Mouse (Mus musculus): ENCODE data around the gene Fhit. TPM values are rescaled to one million over a fixed set of nuclear protein-coding genes. Genes with fewer than 3 reads are reported as not detected.

Fhit gene
- polyA plus RNA-seq, 1 experiment from 2014 or later = 3.6 TPM

DNA sequence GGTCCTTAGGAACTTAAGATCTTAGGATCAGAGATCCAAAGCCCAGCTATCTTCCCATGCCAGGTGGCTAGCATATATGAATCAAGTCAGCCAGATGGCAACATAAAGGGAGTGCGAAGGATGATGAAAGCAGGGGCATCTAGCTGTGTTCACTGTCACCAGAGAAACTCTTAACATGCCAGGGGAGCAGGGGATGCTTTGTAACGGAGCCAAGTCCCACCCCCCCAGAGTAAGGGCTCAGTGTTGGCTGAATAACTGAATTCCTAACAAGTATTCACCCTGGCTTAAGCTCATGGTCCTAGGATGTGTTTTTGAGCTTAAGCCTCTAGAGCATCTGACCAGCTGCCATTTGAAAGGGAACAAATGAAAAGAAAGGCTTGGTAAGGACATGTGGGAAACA lies 1139.5 kb downstream of the Fhit start:
- no peak overlapping the region for H3K4me3 ChIP-seq (ENCODE audit: low read length)
- H3K36me3 ChIP-seq (ENCODE audit: control insufficient read depth, insufficient read depth) = no peaks in the 10 kb centered on the region
- no peak for ATAC-seq (replicated peaks; ENCODE audit: extremely low read depth, insufficient read depth, low FRiP score)
- no peaks in the 10 kb centered on the region for H3K27me3 ChIP-seq (ENCODE audit: control insufficient read depth, insufficient read depth, low read length)
- WGBS = 51% methylated on average over 2 of the region's 2 CpGs
- H3K27ac ChIP-seq (ENCODE audit: low read length) = no peak overlapping the region
- peaks cover 4% of the 10 kb centered on the region; the same call in 1 of the 2 replicates for H3K4me1 ChIP-seq (ENCODE audit: control insufficient read depth, insufficient read depth, low read length)
- H3K4me2 ChIP-seq (ENCODE audit: low read depth, low read length) = no peak overlapping the region
- H3K9me3 ChIP-seq (replicated peaks; ENCODE audit: control insufficient read depth, low read length) = no peaks in the 10 kb centered on the region
- H3K9ac ChIP-seq (ENCODE audit: low read length) = no peak overlapping the region

DNA sequence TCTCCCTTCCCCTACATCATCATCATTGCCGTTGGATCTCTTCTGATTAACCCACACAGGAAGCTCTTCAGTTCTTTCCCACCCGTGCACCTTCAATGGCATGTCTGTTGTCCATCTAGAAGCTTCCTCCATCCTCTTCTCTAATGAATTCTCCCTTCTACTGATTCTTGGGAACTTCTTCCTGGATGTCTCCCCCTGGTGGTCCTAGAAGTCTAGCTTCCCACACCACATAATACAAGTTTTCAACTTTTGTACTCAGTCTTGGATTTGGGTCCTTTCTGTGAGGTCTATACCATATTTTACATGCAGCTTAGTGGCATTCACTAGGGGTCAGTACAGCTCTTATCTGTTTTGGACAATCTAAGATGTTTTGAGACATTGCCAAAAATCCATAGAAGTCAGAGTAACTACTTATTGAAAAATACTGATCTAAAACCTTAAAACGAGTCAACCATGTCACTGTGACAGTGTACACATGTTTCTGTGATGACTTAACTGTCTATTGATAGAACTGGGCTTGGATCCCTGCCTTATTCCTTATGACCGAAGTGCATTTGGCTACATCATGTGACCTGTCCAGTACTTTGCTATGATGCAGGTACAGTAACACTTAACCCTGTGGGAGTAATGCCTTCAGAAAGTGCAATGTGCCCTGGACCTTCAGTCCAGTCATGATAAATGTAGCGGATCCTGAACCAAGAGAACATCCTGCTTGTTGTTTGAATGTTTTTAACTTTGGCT lies 1141.3 kb downstream of the Fhit start:
- peak; percentile 75 for ATAC-seq (replicated peaks; ENCODE audit: extremely low read depth, insufficient read depth, low FRiP score)
- 54% methylated on average over 5 of the region's 5 CpGs for WGBS
- H3K27ac ChIP-seq (ENCODE audit: low read length) = no peak overlapping the region

DNA sequence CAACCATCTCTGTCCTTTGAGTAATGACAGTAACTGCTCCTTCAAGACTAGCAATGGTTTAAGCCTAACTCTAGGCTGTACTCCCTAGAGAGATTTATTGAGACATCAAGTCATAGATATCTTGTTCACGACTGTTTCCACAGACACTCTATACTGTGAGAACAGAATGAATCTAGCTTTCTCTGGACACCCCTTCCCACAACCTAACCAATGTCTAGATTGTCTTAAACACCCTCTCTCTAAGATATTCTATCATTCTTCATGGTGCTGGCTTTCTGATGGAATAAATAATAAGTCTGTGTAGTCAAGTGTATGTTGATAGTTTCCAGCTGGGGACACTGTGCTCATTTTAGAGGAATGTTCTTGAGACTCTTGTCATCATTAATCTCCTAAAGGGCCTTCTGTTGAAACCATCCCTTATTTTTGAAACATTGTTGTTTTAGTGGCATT lies 1148.0 kb downstream of the Fhit start:
- no peak overlapping the region for H3K4me2 ChIP-seq (ENCODE audit: low read depth, low read length)
- no peak overlapping the region for H3K9ac ChIP-seq (ENCODE audit: low read length)
- H3K36me3 ChIP-seq (ENCODE audit: control insufficient read depth, insufficient read depth) = no peaks in the 10 kb centered on the region
- no peak for ATAC-seq (replicated peaks; ENCODE audit: extremely low read depth, insufficient read depth, low FRiP score)
- H3K4me1 ChIP-seq (ENCODE audit: control insufficient read depth, insufficient read depth, low read length) = no peaks in the 10 kb centered on the region
- 67% methylated on average over 1 of the region's 1 CpGs for WGBS
- H3K27me3 ChIP-seq (ENCODE audit: control insufficient read depth, insufficient read depth, low read length) = no peaks in the 10 kb centered on the region
- no peaks in the 10 kb centered on the region for H3K9me3 ChIP-seq (replicated peaks; ENCODE audit: control insufficient read depth, low read length)
- no peak overlapping the region for H3K27ac ChIP-seq (ENCODE audit: low read length)
- no peak overlapping the region for H3K4me3 ChIP-seq (ENCODE audit: low read length)

More for the DNA sequence above, 1141.3 kb downstream of the Fhit start:
- no peak overlapping the region for H3K4me3 ChIP-seq (ENCODE audit: low read length)
- no peaks in the 10 kb centered on the region for H3K36me3 ChIP-seq (ENCODE audit: control insufficient read depth, insufficient read depth)
- no peak overlapping the region for H3K9ac ChIP-seq (ENCODE audit: low read length)
- H3K4me2 ChIP-seq (ENCODE audit: low read depth, low read length) = no peak overlapping the region
- H3K9me3 ChIP-seq (replicated peaks; ENCODE audit: control insufficient read depth, low read length) = no peaks in the 10 kb centered on the region
- no peaks in the 10 kb centered on the region for H3K27me3 ChIP-seq (ENCODE audit: control insufficient read depth, insufficient read depth, low read length)
- peaks cover 4% of the 10 kb centered on the region; the same call in 1 of the 2 replicates for H3K4me1 ChIP-seq (ENCODE audit: control insufficient read depth, insufficient read depth, low read length)

DNA sequence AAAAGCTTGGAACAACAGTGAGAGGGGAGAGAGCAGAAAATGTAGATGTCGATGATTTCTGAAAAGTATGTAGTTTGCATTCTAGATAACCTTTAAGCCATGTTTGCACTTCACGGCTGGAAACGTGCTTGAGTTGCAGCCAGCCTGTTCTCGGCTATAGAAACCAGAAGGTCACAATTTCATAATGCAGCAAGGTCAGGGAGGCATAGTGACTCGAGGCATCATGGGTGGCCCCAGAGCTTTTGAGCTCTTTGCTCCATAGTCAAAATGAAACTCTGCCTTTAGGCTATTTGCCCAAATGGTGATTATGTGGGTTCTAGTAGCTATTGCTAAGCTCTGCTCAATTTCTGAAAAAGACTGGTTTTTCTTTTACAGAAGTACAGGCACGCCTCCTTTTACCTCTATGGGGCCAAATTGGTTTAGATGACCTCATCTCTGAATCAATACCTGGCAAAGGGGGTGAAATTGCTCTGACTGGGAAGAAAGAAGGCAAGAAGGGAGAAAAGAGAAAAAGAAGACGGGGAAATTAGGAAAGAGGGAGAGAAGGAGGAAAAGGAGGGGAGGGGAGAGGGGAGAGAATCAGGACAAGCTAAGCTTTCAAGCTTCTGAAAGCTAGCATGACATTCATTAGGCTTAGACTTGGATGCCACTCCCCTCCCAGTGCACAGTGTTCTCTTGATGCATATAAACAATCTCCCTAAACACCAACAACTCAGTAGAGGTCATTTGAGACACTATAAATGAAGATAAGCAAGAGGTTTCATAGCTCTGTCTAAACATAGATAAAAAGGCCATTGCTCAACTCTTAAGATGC lies 1148.6 kb downstream of the Fhit start:
- WGBS = 62% methylated on average over 7 of the region's 7 CpGs
- Histone ChIP-seq H3K9ac (ENCODE audit: low read length) (no peak overlapping the region), H3K4me1 (ENCODE audit: control insufficient read depth, insufficient read depth, low read length) (no peaks in the 10 kb centered on the region), H3K9me3 (replicated peaks; ENCODE audit: control insufficient read depth, low read length) (no peaks in the 10 kb centered on the region), H3K4me3 (ENCODE audit: low read length) (no peak overlapping the region), H3K4me2 (ENCODE audit: low read depth, low read length) (no peak overlapping the region), H3K27me3 (ENCODE audit: control insufficient read depth, insufficient read depth, low read length) (no peaks in the 10 kb centered on the region), H3K36me3 (ENCODE audit: control insufficient read depth, insufficient read depth) (no peaks in the 10 kb centered on the region), H3K27ac (ENCODE audit: low read length) (no peak overlapping the region)
- no peak for ATAC-seq (replicated peaks; ENCODE audit: extremely low read depth, insufficient read depth, low FRiP score)

DNA sequence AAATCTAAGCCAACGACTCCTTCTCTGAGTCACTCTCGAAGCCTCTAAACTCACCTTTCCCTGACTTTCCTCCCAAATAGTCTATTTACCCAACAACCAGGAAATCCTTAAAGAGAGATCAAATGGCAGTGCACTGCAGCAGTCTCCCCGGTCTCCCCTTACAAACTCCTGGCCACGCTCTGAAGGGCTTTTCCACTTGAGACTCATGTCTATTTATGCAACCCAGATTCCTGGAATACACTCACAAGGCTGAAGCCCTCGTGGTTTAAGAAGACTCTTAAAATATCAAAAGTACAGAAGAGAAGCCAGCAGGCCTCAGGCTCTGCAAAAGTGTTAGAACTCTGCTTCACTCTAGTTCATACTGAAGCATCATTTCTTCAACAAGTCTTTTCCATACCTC lies 1155.6 kb downstream of the Fhit start:
- 0 out of 2 replicates have a peak, but pooled peaks cover 3% of the 10 kb centered on the region for H3K4me1 ChIP-seq (ENCODE audit: control insufficient read depth, insufficient read depth, low read length)
- no peak overlapping the region for H3K9ac ChIP-seq (ENCODE audit: low read length)
- no peaks in the 10 kb centered on the region for H3K9me3 ChIP-seq (replicated peaks; ENCODE audit: control insufficient read depth, low read length)
- 49% methylated on average over 5 of the region's 5 CpGs for WGBS
- no peaks in the 10 kb centered on the region for H3K27me3 ChIP-seq (ENCODE audit: control insufficient read depth, insufficient read depth, low read length)
- no peak overlapping the region for H3K4me2 ChIP-seq (ENCODE audit: low read depth, low read length)
- ATAC-seq (replicated peaks; ENCODE audit: extremely low read depth, insufficient read depth, low FRiP score) = 0 out of 2 replicates have a peak, but pooled peaks have one; percentile 58
- H3K4me3 ChIP-seq (ENCODE audit: low read length) = no peak overlapping the region
- no peaks in the 10 kb centered on the region for H3K36me3 ChIP-seq (ENCODE audit: control insufficient read depth, insufficient read depth)
- no peak overlapping the region for H3K27ac ChIP-seq (ENCODE audit: low read length)

DNA sequence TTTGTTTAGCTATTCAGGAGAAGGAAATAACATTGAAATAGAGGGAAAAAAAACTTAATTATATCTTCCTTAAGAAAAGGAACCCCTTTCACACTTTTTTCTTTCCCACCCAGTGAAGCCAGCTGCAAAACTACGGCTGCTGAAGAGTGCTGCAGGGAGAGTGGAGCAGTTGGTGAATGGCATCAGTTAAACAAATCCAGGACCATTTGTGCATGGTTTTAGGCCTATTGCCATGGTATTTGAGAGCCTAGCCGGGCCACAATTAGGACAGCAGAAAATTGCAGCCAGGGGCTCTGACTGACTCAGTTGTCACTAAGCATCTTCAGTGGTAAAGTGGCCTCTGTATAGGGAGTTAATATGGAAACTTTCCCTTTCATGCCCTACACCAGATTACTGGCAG lies 1158.0 kb downstream of the Fhit start:
- no peak overlapping the region for H3K4me2 ChIP-seq (ENCODE audit: low read depth, low read length)
- no peak overlapping the region for H3K27ac ChIP-seq (ENCODE audit: low read length)
- no peaks in the 10 kb centered on the region for H3K9me3 ChIP-seq (replicated peaks; ENCODE audit: control insufficient read depth, low read length)
- ATAC-seq (replicated peaks; ENCODE audit: extremely low read depth, insufficient read depth, low FRiP score) = no peak
- H3K36me3 ChIP-seq (ENCODE audit: control insufficient read depth, insufficient read depth) = no peaks in the 10 kb centered on the region
- no peak overlapping the region for H3K4me3 ChIP-seq (ENCODE audit: low read length)
- no peaks in the 10 kb centered on the region for H3K27me3 ChIP-seq (ENCODE audit: control insufficient read depth, insufficient read depth, low read length)
- H3K9ac ChIP-seq (ENCODE audit: low read length) = no peak overlapping the region
- WGBS = 78% methylated on average over 2 of the region's 2 CpGs
- H3K4me1 ChIP-seq (ENCODE audit: control insufficient read depth, insufficient read depth, low read length) = 0 out of 2 replicates have a peak, but pooled peaks cover 3% of the 10 kb centered on the region

DNA sequence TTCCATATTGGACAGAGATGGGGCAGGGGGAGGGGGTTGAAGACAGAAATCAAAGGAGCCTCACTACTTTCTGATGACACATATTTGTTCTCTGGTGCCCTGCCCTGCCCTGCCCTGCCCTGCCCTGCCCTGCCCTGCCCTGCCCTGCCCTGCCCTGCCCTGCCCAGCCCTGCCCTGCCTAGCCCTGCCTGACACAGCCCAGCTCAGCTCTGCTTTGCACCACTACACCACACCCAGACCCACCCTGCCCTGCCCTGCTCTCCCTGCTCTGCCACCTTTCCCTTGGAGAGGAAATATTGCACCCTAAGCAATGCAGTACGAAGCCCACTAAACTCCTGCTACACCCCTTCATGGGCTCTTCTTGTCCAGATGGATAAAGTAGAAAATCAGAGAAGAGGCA lies 1171.2 kb downstream of the Fhit start:
- H3K27ac ChIP-seq (ENCODE audit: low read length) = no peak overlapping the region
- WGBS = 96% methylated on average over 1 of the region's 1 CpGs
- H3K9ac ChIP-seq (ENCODE audit: low read length) = no peak overlapping the region
- H3K36me3 ChIP-seq (ENCODE audit: control insufficient read depth, insufficient read depth) = no peaks in the 10 kb centered on the region
- H3K4me2 ChIP-seq (ENCODE audit: low read depth, low read length) = no peak overlapping the region
- H3K4me3 ChIP-seq (ENCODE audit: low read length) = no peak overlapping the region
- H3K4me1 ChIP-seq (ENCODE audit: control insufficient read depth, insufficient read depth, low read length) = no peaks in the 10 kb centered on the region
- ATAC-seq (replicated peaks; ENCODE audit: extremely low read depth, insufficient read depth, low FRiP score) = no peak
- no peaks in the 10 kb centered on the region for H3K27me3 ChIP-seq (ENCODE audit: control insufficient read depth, insufficient read depth, low read length)
- H3K9me3 ChIP-seq (replicated peaks; ENCODE audit: control insufficient read depth, low read length) = no peaks in the 10 kb centered on the region

DNA sequence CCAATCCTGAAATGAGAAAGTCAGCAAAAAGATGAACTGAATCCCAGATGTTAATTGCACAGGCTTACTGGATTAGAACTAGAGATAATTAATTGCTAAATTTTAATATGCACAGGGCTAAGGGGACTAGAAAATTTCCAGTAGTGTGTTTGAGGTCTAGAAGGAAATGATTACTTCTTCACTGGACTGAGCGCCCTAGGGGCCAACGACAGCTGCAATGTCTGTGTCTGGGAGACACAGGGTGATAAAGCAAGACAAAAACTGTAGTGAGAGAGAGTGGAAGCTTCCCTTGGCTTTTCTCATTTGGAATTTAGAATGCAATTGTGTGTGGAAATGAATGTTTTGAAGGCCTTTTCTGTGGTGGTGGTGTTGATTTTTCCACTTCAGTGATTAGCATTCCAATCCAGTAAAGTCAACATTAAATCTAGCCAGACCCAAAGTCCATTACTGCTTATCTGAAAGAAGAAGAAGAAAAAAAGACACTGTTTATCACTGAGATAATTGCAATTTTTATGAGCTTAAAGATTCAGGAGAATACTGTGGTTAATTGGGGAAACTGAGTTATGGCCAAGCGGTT lies 1184.8 kb downstream of the Fhit start:
- Histone ChIP-seq H3K36me3 (ENCODE audit: control insufficient read depth, insufficient read depth) (no peaks in the 10 kb centered on the region), H3K4me1 (ENCODE audit: control insufficient read depth, insufficient read depth, low read length) (no peaks in the 10 kb centered on the region), H3K9ac (ENCODE audit: low read length) (no peak overlapping the region), H3K4me2 (ENCODE audit: low read depth, low read length) (no peak overlapping the region), H3K9me3 (replicated peaks; ENCODE audit: control insufficient read depth, low read length) (no peaks in the 10 kb centered on the region), H3K4me3 (ENCODE audit: low read length) (no peak overlapping the region), H3K27ac (ENCODE audit: low read length) (no peak overlapping the region), H3K27me3 (ENCODE audit: control insufficient read depth, insufficient read depth, low read length) (no peaks in the 10 kb centered on the region)
- WGBS = 53% methylated on average over 3 of the region's 3 CpGs
- ATAC-seq (replicated peaks; ENCODE audit: extremely low read depth, insufficient read depth, low FRiP score) = no peak

DNA sequence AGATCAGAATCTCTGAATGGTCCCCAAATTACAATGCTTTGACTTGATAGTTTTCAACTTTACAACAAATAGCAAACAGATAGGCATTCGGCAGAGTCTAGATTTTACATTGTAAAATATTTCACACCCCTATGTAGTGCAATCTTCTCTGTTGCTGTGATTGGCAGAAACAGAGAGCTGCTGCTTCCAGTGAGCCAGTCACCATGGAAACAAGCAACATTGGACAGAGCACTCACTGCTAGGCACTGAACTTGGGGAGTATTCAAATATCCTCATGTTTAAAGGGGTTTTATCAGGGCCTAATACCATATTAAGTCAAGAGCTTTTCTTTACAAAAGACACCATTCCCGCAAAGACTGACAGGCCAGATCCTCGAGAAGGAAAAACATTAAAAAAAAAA lies 1187.4 kb downstream of the Fhit start:
- H3K27me3 ChIP-seq (ENCODE audit: control insufficient read depth, insufficient read depth, low read length) = no peaks in the 10 kb centered on the region
- H3K4me1 ChIP-seq (ENCODE audit: control insufficient read depth, insufficient read depth, low read length) = no peaks in the 10 kb centered on the region
- H3K9me3 ChIP-seq (replicated peaks; ENCODE audit: control insufficient read depth, low read length) = no peaks in the 10 kb centered on the region
- no peak overlapping the region for H3K27ac ChIP-seq (ENCODE audit: low read length)
- H3K9ac ChIP-seq (ENCODE audit: low read length) = no peak overlapping the region
- H3K4me3 ChIP-seq (ENCODE audit: low read length) = no peak overlapping the region
- ATAC-seq (replicated peaks; ENCODE audit: extremely low read depth, insufficient read depth, low FRiP score) = no peak
- 59% methylated on average over 3 of the region's 3 CpGs for WGBS
- no peaks in the 10 kb centered on the region for H3K36me3 ChIP-seq (ENCODE audit: control insufficient read depth, insufficient read depth)
- no peak overlapping the region for H3K4me2 ChIP-seq (ENCODE audit: low read depth, low read length)

Measured in heart, embryonic 16.5 days (tissue).